ENCODE assay signal across 8 mouse cellular contexts in the genomic region with DNA sequence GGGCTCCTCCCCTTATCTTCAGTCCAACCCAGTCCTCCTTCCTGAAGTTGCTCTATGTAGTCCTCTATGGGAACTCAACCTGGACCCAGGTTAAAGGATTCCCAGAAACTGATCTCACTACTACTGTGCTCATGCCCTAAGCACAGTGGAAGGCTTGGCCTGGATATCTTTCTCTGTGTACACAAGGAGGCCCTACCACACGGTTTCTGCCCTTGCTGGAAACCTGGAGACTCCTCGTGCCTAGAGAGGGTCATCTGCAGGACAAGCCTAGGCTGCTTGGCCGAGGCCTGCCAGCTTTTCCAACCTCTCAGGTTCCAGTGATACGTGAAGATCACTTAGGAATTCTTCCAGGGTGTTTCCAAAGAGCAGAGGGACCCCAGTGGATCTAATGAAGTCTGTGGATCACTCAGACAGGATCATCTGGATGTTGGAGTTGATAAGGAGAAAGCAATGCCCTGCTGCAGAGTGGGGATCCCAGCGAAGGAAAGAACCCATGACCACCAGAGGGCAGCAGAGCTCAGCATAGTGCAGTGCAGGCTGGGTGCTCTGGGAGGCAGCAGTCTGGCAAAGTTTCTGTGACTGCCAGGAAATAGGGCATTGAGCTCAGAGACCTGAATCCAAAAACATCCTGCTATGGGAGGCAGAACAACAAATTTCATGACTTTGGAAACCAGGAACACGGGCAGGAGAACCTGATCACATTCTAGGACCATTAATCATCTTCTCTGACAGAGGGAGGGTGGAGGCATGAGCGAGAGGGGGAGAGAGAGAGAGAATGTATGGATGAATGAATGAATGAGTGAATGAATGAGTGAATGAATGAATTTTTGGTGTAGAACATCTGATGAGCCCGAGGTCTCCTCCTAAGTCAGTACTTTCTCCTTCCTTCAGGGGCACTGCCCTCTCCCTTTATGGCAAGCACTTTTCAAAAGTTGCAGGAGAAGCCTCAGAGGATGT. TPM values are rescaled to one million over a fixed set of nuclear protein-coding genes. Genes with fewer than 3 reads are reported as not detected.
A peak's percentile ranks its signal among the peaks of the same experiment; 100 is the strongest.
DNase-seq lines count a peak whose midpoint lies in the region; ATAC-seq lines count a peak whose summit lies in the region.
"Not testable (repeated sequence)": the region's sequence is repeated elsewhere in the genome, so short reads cannot be mapped to it uniquely, and the experiment has no call there.

No protein-coding gene starts in this region.

- WGBS in embryonic facial prominence, embryonic 11.5 days: 76% methylated on average over 5 of the region's 8 CpGs
- 79% methylated on average over 5 of the region's 8 CpGs for WGBS in forebrain, embryonic 16.5 days
- 70% methylated on average over 6 of the region's 8 CpGs for WGBS in intestine, embryonic 15.5 days
- WGBS in limb, embryonic 13.5 days: 74% methylated on average over 6 of the region's 8 CpGs
- 66% methylated on average over 5 of the region's 8 CpGs for WGBS in lung, embryonic 16.5 days
- WGBS in midbrain, embryonic 16.5 days: 77% methylated on average over 4 of the region's 8 CpGs
- WGBS in stomach, embryonic 14.5 days: 70% methylated on average over 5 of the region's 8 CpGs

- ATAC-seq in embryonic facial prominence, embryonic 11.5 days (replicated peaks; ENCODE audit: insufficient number of reproducible peaks, low FRiP score, low TSS enrichment, low read depth): peak; percentile 74; the same call in 1 of the 2 replicates
- peak; percentile 86 for ATAC-seq in forebrain, embryonic 16.5 days
- peak; percentile 72 to 76 for ATAC-seq in hematopoietic stem cell, adult 5-6 weeks (replicated peaks in 1 of 2; ENCODE audit: insufficient read depth in 1 of 2, low FRiP score in 2 of 2, low TSS enrichment in 1 of 2, low read depth in 1 of 2, poor library complexity in 2 of 2, severe bottlenecking in 2 of 2)
- peak; percentile 85 for ATAC-seq in intestine, embryonic 15.5 days
- peak; percentile 68 for ATAC-seq in limb, embryonic 13.5 days (ENCODE audit: low FRiP score, low read depth)
- peak; percentile 84 for ATAC-seq in lung, embryonic 16.5 days (ENCODE audit: low read depth)
- ATAC-seq in midbrain, embryonic 16.5 days: peak; percentile 77
- 0 out of 2 replicates have a peak, but pooled peaks have one; percentile 40 for ATAC-seq in stomach, embryonic 14.5 days (ENCODE audit: insufficient number of reproducible peaks, insufficient read depth, low FRiP score, low read depth)

- not testable (repeated sequence) for DNase-seq in embryonic facial prominence, embryonic 11.5 days (ENCODE audit: low spot score)

- H3K4me3 ChIP-seq in embryonic facial prominence, embryonic 11.5 days (ENCODE audit: low read depth, low read length); forebrain, embryonic 16.5 days (replicated peaks; ENCODE audit: low read length); intestine, embryonic 15.5 days (replicated peaks); limb, embryonic 13.5 days; lung, embryonic 16.5 days (ENCODE audit: low read length); midbrain, embryonic 16.5 days (ENCODE audit: low read depth, low read length); stomach, embryonic 14.5 days (ENCODE audit: low read depth, low read length): not testable (repeated sequence)

- not testable (repeated sequence) for H3K27me3 ChIP-seq in embryonic facial prominence, embryonic 11.5 days (ENCODE audit: control insufficient read depth, insufficient read depth, low read length); forebrain, embryonic 16.5 days (replicated peaks; ENCODE audit: control insufficient read depth, insufficient read depth, low read length); intestine, embryonic 15.5 days (replicated peaks); limb, embryonic 13.5 days; lung, embryonic 16.5 days (ENCODE audit: control insufficient read depth, insufficient read depth, low read depth, low read length); midbrain, embryonic 16.5 days (ENCODE audit: control insufficient read depth, insufficient read depth, low read depth, low read length); stomach, embryonic 14.5 days (ENCODE audit: control insufficient read depth, insufficient read depth, low read length)

- H3K9ac ChIP-seq in embryonic facial prominence, embryonic 11.5 days (replicated peaks; ENCODE audit: low read length); forebrain, embryonic 16.5 days (replicated peaks; ENCODE audit: low read depth, low read length); intestine, embryonic 15.5 days; limb, embryonic 13.5 days; lung, embryonic 16.5 days (ENCODE audit: low read length); midbrain, embryonic 16.5 days (ENCODE audit: low read depth, low read length); stomach, embryonic 14.5 days (replicated peaks; ENCODE audit: low read depth, low read length): not testable (repeated sequence)

- not testable (repeated sequence) for H3K4me1 ChIP-seq in embryonic facial prominence, embryonic 11.5 days (ENCODE audit: control insufficient read depth, insufficient read depth, low read length); forebrain, embryonic 16.5 days (replicated peaks; ENCODE audit: control insufficient read depth, insufficient read depth, low read length); intestine, embryonic 15.5 days (replicated peaks); limb, embryonic 13.5 days; lung, embryonic 16.5 days (replicated peaks; ENCODE audit: control insufficient read depth, insufficient read depth, low read length); midbrain, embryonic 16.5 days (ENCODE audit: control insufficient read depth, insufficient read depth, low read length); stomach, embryonic 14.5 days (ENCODE audit: control insufficient read depth, insufficient read depth, low read length)

- H3K36me3 ChIP-seq in embryonic facial prominence, embryonic 11.5 days (replicated peaks; ENCODE audit: control insufficient read depth, insufficient read depth, low read depth, low read length); forebrain, embryonic 16.5 days (ENCODE audit: control insufficient read depth, insufficient read depth); midbrain, embryonic 16.5 days (ENCODE audit: control insufficient read depth, insufficient read depth, low read length): not testable (repeated sequence)
- H3K36me3 ChIP-seq in intestine, embryonic 15.5 days: peaks cover 29% of the 10 kb centered on the region
- peaks cover 44% of the 10 kb centered on the region for H3K36me3 ChIP-seq in limb, embryonic 13.5 days
- H3K36me3 ChIP-seq in lung, embryonic 16.5 days (ENCODE audit: control insufficient read depth, insufficient read depth, low read length): peaks cover 17% of the 10 kb centered on the region
- peaks cover 34% of the 10 kb centered on the region for H3K36me3 ChIP-seq in stomach, embryonic 14.5 days (ENCODE audit: control insufficient read depth, insufficient read depth, low read length)

- not testable (repeated sequence) for H3K27ac ChIP-seq in embryonic facial prominence, embryonic 11.5 days (replicated peaks; ENCODE audit: low read depth, low read length); forebrain, embryonic 16.5 days (ENCODE audit: low read length); intestine, embryonic 15.5 days; limb, embryonic 13.5 days; lung, embryonic 16.5 days (ENCODE audit: low read length); midbrain, embryonic 16.5 days (ENCODE audit: low read length); stomach, embryonic 14.5 days (ENCODE audit: low read length)

- not testable (repeated sequence) for H3K9me3 ChIP-seq in embryonic facial prominence, embryonic 11.5 days (replicated peaks; ENCODE audit: control insufficient read depth, low read length); forebrain, embryonic 16.5 days (ENCODE audit: control insufficient read depth, low read length); intestine, embryonic 15.5 days; limb, embryonic 13.5 days; lung, embryonic 16.5 days (ENCODE audit: control insufficient read depth, low read length); midbrain, embryonic 16.5 days (replicated peaks; ENCODE audit: control insufficient read depth, low read length, poor library complexity, severe bottlenecking); stomach, embryonic 14.5 days (ENCODE audit: control insufficient read depth, low read depth, low read length)

- not testable (repeated sequence) for H3K4me2 ChIP-seq in embryonic facial prominence, embryonic 11.5 days (ENCODE audit: low read depth, low read length); forebrain, embryonic 16.5 days (ENCODE audit: low read length); intestine, embryonic 15.5 days (replicated peaks); limb, embryonic 13.5 days (replicated peaks); lung, embryonic 16.5 days (ENCODE audit: low read depth, low read length); midbrain, embryonic 16.5 days (ENCODE audit: low read length); stomach, embryonic 14.5 days (replicated peaks; ENCODE audit: low read depth, low read length)

RNA-seq across cellular contexts. Expression of a gene that starts 29.7 kb away (rescaled TPM):
- 17.6 and 19.4 TPM in 2 replicates for polyA plus RNA-seq in embryonic facial prominence, embryonic 11.5 days (2014; fragmentation: Nextera tagmentation; extraction: Ambion mirVana)
- polyA plus RNA-seq in forebrain, embryonic 16.5 days (2015; fragmentation: Nextera tagmentation; extraction: Ambion mirVana): 7.8 and 8.7 TPM in 2 replicates
- 25.3 and 26.8 TPM in 2 replicates for total RNA-seq in hematopoietic stem cell, adult 5-6 weeks (2017)
- 15.4 and 18.0 TPM in 2 replicates for polyA plus RNA-seq in intestine, embryonic 15.5 days (2015; fragmentation: Nextera tagmentation; extraction: Ambion mirVana)
- 22.2 and 25.9 TPM in 2 replicates for polyA plus RNA-seq in limb, embryonic 13.5 days (2015; fragmentation: Nextera tagmentation; extraction: Ambion mirVana)
- 20.2 and 23.9 TPM in 2 replicates for polyA plus RNA-seq in lung, embryonic 16.5 days (2015; fragmentation: Nextera tagmentation; extraction: Ambion mirVana)
- 4.0 and 4.5 TPM in 2 replicates for polyA plus RNA-seq in midbrain, embryonic 16.5 days (2015; fragmentation: Nextera tagmentation; extraction: Ambion mirVana)
- 23.2 and 23.6 TPM in 2 replicates for polyA plus RNA-seq in stomach, embryonic 14.5 days (2014; fragmentation: Nextera tagmentation; extraction: Ambion mirVana)

RNA-seq across cellular contexts. Expression of a gene that starts 41.6 kb away (rescaled TPM):
- polyA plus RNA-seq in embryonic facial prominence, embryonic 11.5 days (2014; fragmentation: Nextera tagmentation; extraction: Ambion mirVana): 36.3 and 36.8 TPM in 2 replicates
- polyA plus RNA-seq in forebrain, embryonic 16.5 days (2015; fragmentation: Nextera tagmentation; extraction: Ambion mirVana): 44.3 and 52.5 TPM in 2 replicates
- 34.0 and 36.1 TPM in 2 replicates for total RNA-seq in hematopoietic stem cell, adult 5-6 weeks (2017)
- polyA plus RNA-seq in intestine, embryonic 15.5 days (2015; fragmentation: Nextera tagmentation; extraction: Ambion mirVana): 35.2 and 36.1 TPM in 2 replicates
- 43.0 and 44.2 TPM in 2 replicates for polyA plus RNA-seq in limb, embryonic 13.5 days (2015; fragmentation: Nextera tagmentation; extraction: Ambion mirVana)
- 38.6 and 41.2 TPM in 2 replicates for polyA plus RNA-seq in lung, embryonic 16.5 days (2015; fragmentation: Nextera tagmentation; extraction: Ambion mirVana)
- polyA plus RNA-seq in midbrain, embryonic 16.5 days (2015; fragmentation: Nextera tagmentation; extraction: Ambion mirVana): 45.5 and 50.2 TPM in 2 replicates
- 38.0 and 38.2 TPM in 2 replicates for polyA plus RNA-seq in stomach, embryonic 14.5 days (2014; fragmentation: Nextera tagmentation; extraction: Ambion mirVana)

RNA-seq across cellular contexts. Expression of a gene that starts 51.6 kb away (rescaled TPM):
- polyA plus RNA-seq in embryonic facial prominence, embryonic 11.5 days (2014; fragmentation: Nextera tagmentation; extraction: Ambion mirVana): 334 and 342 TPM in 2 replicates
- polyA plus RNA-seq in forebrain, embryonic 16.5 days (2015; fragmentation: Nextera tagmentation; extraction: Ambion mirVana): 332 and 339 TPM in 2 replicates
- 196 and 200 TPM in 2 replicates for total RNA-seq in hematopoietic stem cell, adult 5-6 weeks (2017)
- polyA plus RNA-seq in intestine, embryonic 15.5 days (2015; fragmentation: Nextera tagmentation; extraction: Ambion mirVana): 428 and 430 TPM in 2 replicates
- 314 and 316 TPM in 2 replicates for polyA plus RNA-seq in limb, embryonic 13.5 days (2015; fragmentation: Nextera tagmentation; extraction: Ambion mirVana)
- polyA plus RNA-seq in lung, embryonic 16.5 days (2015; fragmentation: Nextera tagmentation; extraction: Ambion mirVana): 298 and 312 TPM in 2 replicates
- 345 and 357 TPM in 2 replicates for polyA plus RNA-seq in midbrain, embryonic 16.5 days (2015; fragmentation: Nextera tagmentation; extraction: Ambion mirVana)
- 343 and 364 TPM in 2 replicates for polyA plus RNA-seq in stomach, embryonic 14.5 days (2014; fragmentation: Nextera tagmentation; extraction: Ambion mirVana)
